Mouse (Mus musculus): ENCODE results near the gene Xkr7. TPM values are rescaled to one million over a fixed set of nuclear protein-coding genes. Genes with fewer than 3 reads are reported as not detected.

The Xkr7 gene
- polyA plus RNA-seq, 1 experiment from 2014 or later = not detected

- Histone ChIP-seq H3K9ac (no peak overlapping the region), H3K27ac (no peak overlapping the region), H3K27me3 (peaks cover 6% of the 10 kb centered on the region; the same call in 1 of the 2 replicates), H3K9me3 (replicated peaks) (no peaks in the 10 kb centered on the region), H3K36me3 (no peaks in the 10 kb centered on the region), H3K4me2 (no peak overlapping the region), H3K4me3 (replicated peaks) (no peak overlapping the region), H3K4me1 (no peaks in the 10 kb centered on the region)
- ATAC-seq (replicated peaks; ENCODE audit: low FRiP score) = no peak
- WGBS = 88% methylated on average over 8 of the region's 8 CpGs
These were observed 51.6 kb downstream of the Xkr7 start for GRCm38 (mm10) chr2:153083275-153083674.

- 74% methylated on average over 4 of the region's 4 CpGs for WGBS
- no peak overlapping the region for H3K4me3 ChIP-seq (replicated peaks)
- 0 out of 2 replicates have a peak, but pooled peaks cover 3% of the 10 kb centered on the region for H3K27me3 ChIP-seq
- no peak overlapping the region for H3K4me2 ChIP-seq
- no peak overlapping the region for H3K9ac ChIP-seq
- no peaks in the 10 kb centered on the region for H3K36me3 ChIP-seq
- H3K9me3 ChIP-seq (replicated peaks) = no peaks in the 10 kb centered on the region
- no peak overlapping the region for H3K27ac ChIP-seq
- ATAC-seq (replicated peaks; ENCODE audit: low FRiP score) = no peak
- H3K4me1 ChIP-seq = no peaks in the 10 kb centered on the region
These were observed 52.2 kb downstream of the Xkr7 start for GRCm38 (mm10) chr2:153083824-153084223.

- WGBS = 68% methylated on average over 7 of the region's 7 CpGs
- ATAC-seq (replicated peaks; ENCODE audit: low FRiP score) = no peak
- Histone ChIP-seq H3K4me2 (no peak overlapping the region), H3K36me3 (no peaks in the 10 kb centered on the region), H3K9ac (no peak overlapping the region), H3K27ac (no peak overlapping the region), H3K9me3 (replicated peaks) (no peaks in the 10 kb centered on the region), H3K4me1 (no peaks in the 10 kb centered on the region), H3K27me3 (0 out of 2 replicates have a peak, but pooled peaks cover 3% of the 10 kb centered on the region), H3K4me3 (replicated peaks) (no peak overlapping the region)
These were observed 52.8 kb downstream of the Xkr7 start for GRCm38 (mm10) chr2:153084261-153084976.

GRCm38 (mm10) chr2:153085556-153085955 is 53.9 kb downstream of the Xkr7 start:
- WGBS = 90% methylated on average over 6 of the region's 6 CpGs

GRCm38 (mm10) chr2:153086166-153086565 is 54.5 kb downstream of the Xkr7 start:
- H3K27me3 ChIP-seq = no peaks in the 10 kb centered on the region
- 89% methylated on average over 4 of the region's 4 CpGs for WGBS
- ATAC-seq (replicated peaks; ENCODE audit: low FRiP score) = no peak

More at GRCm38 (mm10) chr2:153085556-153085955, 53.9 kb downstream of the Xkr7 start:
- Histone ChIP-seq H3K36me3 (no peaks in the 10 kb centered on the region), H3K27ac (no peak overlapping the region), H3K27me3 (0 out of 2 replicates have a peak, but pooled peaks cover 3% of the 10 kb centered on the region), H3K4me1 (peaks cover 4% of the 10 kb centered on the region; the same call in 1 of the 2 replicates), H3K9me3 (replicated peaks) (no peaks in the 10 kb centered on the region), H3K9ac (no peak overlapping the region), H3K4me2 (no peak overlapping the region), H3K4me3 (replicated peaks) (no peak overlapping the region)
- ATAC-seq (replicated peaks; ENCODE audit: low FRiP score) = no peak

GRCm38 (mm10) chr2:153087091-153087490 is 55.4 kb downstream of the Xkr7 start:
- Histone ChIP-seq H3K27ac (no peak overlapping the region), H3K4me2 (no peak overlapping the region), H3K9me3 (replicated peaks) (no peaks in the 10 kb centered on the region), H3K27me3 (no peaks in the 10 kb centered on the region), H3K4me3 (replicated peaks) (no peak overlapping the region), H3K4me1 (peaks cover 7% of the 10 kb centered on the region; the same call in 1 of the 2 replicates), H3K36me3 (no peaks in the 10 kb centered on the region), H3K9ac (no peak overlapping the region)
- ATAC-seq (replicated peaks; ENCODE audit: low FRiP score) = no peak
- WGBS = 93% methylated on average over 10 of the region's 10 CpGs

More at GRCm38 (mm10) chr2:153086166-153086565, 54.5 kb downstream of the Xkr7 start:
- Histone ChIP-seq H3K9ac (no peak overlapping the region), H3K4me3 (replicated peaks) (no peak overlapping the region), H3K27ac (no peak overlapping the region), H3K4me2 (no peak overlapping the region), H3K9me3 (replicated peaks) (no peaks in the 10 kb centered on the region), H3K4me1 (peaks cover 7% of the 10 kb centered on the region; the same call in 1 of the 2 replicates), H3K36me3 (no peaks in the 10 kb centered on the region)

GRCm38 (mm10) chr2:153089316-153089715 is 57.7 kb downstream of the Xkr7 start:
- no peak overlapping the region for H3K9ac ChIP-seq
- H3K36me3 ChIP-seq = no peaks in the 10 kb centered on the region
- ATAC-seq (replicated peaks; ENCODE audit: low FRiP score) = no peak
- H3K9me3 ChIP-seq (replicated peaks) = no peaks in the 10 kb centered on the region
- no peak overlapping the region for H3K4me3 ChIP-seq (replicated peaks)
- H3K4me1 ChIP-seq = peaks cover 7% of the 10 kb centered on the region; the same call in 1 of the 2 replicates
- H3K27me3 ChIP-seq = no peaks in the 10 kb centered on the region
- H3K4me2 ChIP-seq = no peak overlapping the region
- WGBS = 59% methylated on average over 2 of the region's 2 CpGs
- H3K27ac ChIP-seq = no peak overlapping the region

- Histone ChIP-seq H3K9me3 (replicated peaks) (no peaks in the 10 kb centered on the region), H3K4me1 (peaks cover 7% of the 10 kb centered on the region; the same call in 1 of the 2 replicates), H3K27me3 (no peaks in the 10 kb centered on the region), H3K27ac (no peak overlapping the region), H3K4me2 (no peak overlapping the region), H3K4me3 (replicated peaks) (no peak overlapping the region), H3K36me3 (no peaks in the 10 kb centered on the region), H3K9ac (no peak overlapping the region)
- ATAC-seq (replicated peaks; ENCODE audit: low FRiP score) = no peak
- WGBS = 37% methylated on average over 10 of the region's 10 CpGs
These were observed 59.0 kb downstream of the Xkr7 start for GRCm38 (mm10) chr2:153090551-153091165.

Other genes with a start within 250 kb of the Xkr7 start
- 99.5 and 106 TPM in 2 replicates for gene Bcl2l1, start 200.1 kb upstream of the Xkr7 start, polyA plus RNA-seq (2015; fragmentation: Nextera tagmentation; extraction: Ambion mirVana)
- gene Tpx2, start 183.9 kb upstream of the Xkr7 start, polyA plus RNA-seq (2015; fragmentation: Nextera tagmentation; extraction: Ambion mirVana) = 88.5 and 98.2 TPM in 2 replicates
- 0.43 and 0.77 TPM in 2 replicates for gene Mylk2, start 120.5 kb upstream of the Xkr7 start, polyA plus RNA-seq (2015; fragmentation: Nextera tagmentation; extraction: Ambion mirVana)
- gene Foxs1, start 98.6 kb upstream of the Xkr7 start, polyA plus RNA-seq (2015; fragmentation: Nextera tagmentation; extraction: Ambion mirVana) = 5.1 and 6.9 TPM in 2 replicates
- gene Dusp15, start 80.2 kb upstream of the Xkr7 start, polyA plus RNA-seq (2015; fragmentation: Nextera tagmentation; extraction: Ambion mirVana) = 3.0 and 3.1 TPM in 2 replicates
- gene Ttll9, start 69.4 kb upstream of the Xkr7 start, polyA plus RNA-seq (2015; fragmentation: Nextera tagmentation; extraction: Ambion mirVana) = 1.1 and 1.6 TPM in 2 replicates
- 111 and 112 TPM in 2 replicates for gene Pdrg1, start 16.4 kb upstream of the Xkr7 start, polyA plus RNA-seq (2015; fragmentation: Nextera tagmentation; extraction: Ambion mirVana)
- gene Ccm2l, start 34.1 kb downstream of the Xkr7 start, polyA plus RNA-seq (2015; fragmentation: Nextera tagmentation; extraction: Ambion mirVana) = 3.5 and 3.6 TPM in 2 replicates
- gene Hck, start 76.6 kb downstream of the Xkr7 start, polyA plus RNA-seq (2015; fragmentation: Nextera tagmentation; extraction: Ambion mirVana) = 5.3 and 5.4 TPM in 2 replicates
- 90.9 and 93.2 TPM in 2 replicates for gene Tm9sf4, start 129.5 kb downstream of the Xkr7 start, polyA plus RNA-seq (2015; fragmentation: Nextera tagmentation; extraction: Ambion mirVana)
- 10.3 and 12.2 TPM in 2 replicates for gene Tspyl3, start 193.6 kb downstream of the Xkr7 start, polyA plus RNA-seq (2015; fragmentation: Nextera tagmentation; extraction: Ambion mirVana)
- 15.4 and 16.0 TPM in 2 replicates for gene Plagl2, start 209.6 kb downstream of the Xkr7 start, polyA plus RNA-seq (2015; fragmentation: Nextera tagmentation; extraction: Ambion mirVana)
- 6.4 and 7.0 TPM in 2 replicates for gene Pofut1, start 209.7 kb downstream of the Xkr7 start, polyA plus RNA-seq (2015; fragmentation: Nextera tagmentation; extraction: Ambion mirVana)

Data from kidney, embryonic 15.5 days (tissue).